Mouse (Mus musculus) hindbrain, embryonic 14.5 days (tissue): ENCODE results near the gene Lcorl. TPM values are rescaled to one million over a fixed set of nuclear protein-coding genes. Genes with fewer than 3 reads are reported as not detected.
"Not testable (repeated sequence)": the region's sequence is repeated elsewhere in the genome, so short reads cannot be mapped to it uniquely, and the experiment has no call there.

Experiments used
- ATAC-seq: fragments of 200-750 bp; cut with Nextera tagmentation; 2 replicates; pipeline ENCODE4 v1.8.0; 2017; ENCODE audit warnings: moderate number of reproducible peaks, mild to moderate bottlenecking, moderate TSS enrichment, moderate library complexity; ENCODE audit not compliant: low FRiP score
- DNase-seq: peaks from one replicate; pipeline ENCODE4 v3.0.0-alpha.2; 2015; ENCODE audit warnings: low spot score
- H3K27ac ChIP-seq: fragments of 300-500 bp; sonication (generic); 2 replicates; pipeline ENCODE4 v1.5.1; 2014; ENCODE audit warnings: mild to moderate bottlenecking, moderate library complexity
- H3K27me3 ChIP-seq: fragments of 300-500 bp; sonication (generic); 2 replicates; pipeline ENCODE4 v1.6.1; 2014; ENCODE audit warnings: mild to moderate bottlenecking, low read length, mixed read lengths; ENCODE audit not compliant: control insufficient read depth, insufficient read depth
- H3K36me3 ChIP-seq: fragments of 300-500 bp; sonication (generic); replicated peaks from 2 replicates; pipeline ENCODE4 v1.6.1; 2014; ENCODE audit not compliant: control insufficient read depth, insufficient read depth
- H3K4me1 ChIP-seq: fragments of 300-500 bp; sonication (generic); replicated peaks from 2 replicates; pipeline ENCODE4 v1.6.1; 2014; ENCODE audit warnings: antibody characterized with exemption, low read length, mixed read lengths; ENCODE audit not compliant: control insufficient read depth, insufficient read depth
- H3K4me2 ChIP-seq: fragments of 300-500 bp; sonication (generic); replicated peaks from 2 replicates; pipeline ENCODE4 v1.6.1; 2014; ENCODE audit warnings: mild to moderate bottlenecking, moderate library complexity
- H3K4me3 ChIP-seq: fragments of 300-500 bp; sonication (generic); replicated peaks from 2 replicates; pipeline ENCODE4 v1.5.1; 2014; ENCODE audit warnings: mild to moderate bottlenecking, low read length
- H3K9ac ChIP-seq: fragments of 300-500 bp; sonication (generic); 2 replicates; pipeline ENCODE4 v1.6.1; 2014
- H3K9me3 ChIP-seq: fragments of 300-500 bp; sonication (generic); 2 replicates; pipeline ENCODE4 v1.6.1; 2016; ENCODE audit warnings: low read length; ENCODE audit not compliant: control insufficient read depth
- WGBS: fragments of 180-500 bp; shearing (Covaris S2); extraction: QIAGEN DNeasy Blood & Tissue Kit; methylation state at CpG from one replicate; pipeline ENCODE4 v1.1.7; 2014; 5-methylcytosine and 5-hydroxymethylcytosine counted together
- polyA plus RNA-seq: library from polyadenylated mRNA; unstranded; fragments of >200 nt; fragmentation: Nextera tagmentation; extraction: Ambion mirVana; gene quantifications from 2 replicates; pipeline ENCODE4 v1.2.1, GENCODE M21; 2014

The Lcorl gene
- polyA plus RNA-seq, 1 experiment from 2014 or later, result 62.9 TPM

- H3K27me3 ChIP-seq, result no peaks in the 10 kb centered on the region
- peak overlapping the region; percentile 45; the same call in 1 of the 2 replicates for H3K27ac ChIP-seq
- no peaks in the 10 kb centered on the region for H3K36me3 ChIP-seq
- 0% methylated on average over 3 of the region's 3 CpGs for WGBS
- H3K9me3 ChIP-seq, result no peaks in the 10 kb centered on the region
- H3K4me2 ChIP-seq, result peak overlapping the region; percentile 81
- H3K4me3 ChIP-seq, result peak overlapping the region; percentile 77
- ATAC-seq, result no peak
- peaks cover 6% of the 10 kb centered on the region for H3K4me1 ChIP-seq
- H3K9ac ChIP-seq, result peak overlapping the region; percentile 78
- peak; percentile 33 for DNase-seq
Measured at GRCm38 (mm10) chr5:45668831-45669230, 188.6 kb downstream of the Lcorl start.

DNA sequence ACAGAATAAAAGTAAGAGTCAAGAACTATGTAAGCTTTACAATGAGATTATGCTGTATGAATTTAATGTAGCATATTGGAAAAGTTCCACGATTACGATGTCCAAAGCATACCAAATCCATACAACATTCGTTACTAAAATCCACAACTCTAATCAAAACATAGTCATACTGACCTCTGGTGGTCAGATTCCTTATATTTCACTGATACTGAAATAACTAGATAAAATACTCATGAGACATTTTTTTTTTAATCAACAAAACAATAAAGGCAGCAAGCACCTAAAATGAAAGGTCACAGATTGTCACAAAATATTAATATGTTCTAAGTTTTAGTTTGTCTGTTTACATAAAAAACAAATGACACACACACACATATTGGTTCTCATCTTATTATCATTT is 189.1 kb downstream of the Lcorl start:
- Histone ChIP-seq H3K36me3 (no peaks in the 10 kb centered on the region), H3K4me3 (peak overlapping the region; percentile 77; the same call in 1 of the 2 replicates)
- DNase-seq, result peak; percentile 83

GRCm38 (mm10) chr5:45658406-45658805 is 199.0 kb downstream of the Lcorl start:
- not testable (repeated sequence) for H3K27me3 ChIP-seq, ATAC-seq, H3K4me2 ChIP-seq, H3K9me3 ChIP-seq, H3K9ac ChIP-seq, H3K4me3 ChIP-seq, H3K4me1 ChIP-seq, DNase-seq, H3K27ac ChIP-seq, H3K36me3 ChIP-seq
- WGBS, result 95% methylated on average over 13 of the region's 13 CpGs

More for the DNA sequence above, 189.1 kb downstream of the Lcorl start:
- H3K27me3 ChIP-seq, result no peaks in the 10 kb centered on the region
- H3K4me2 ChIP-seq, result peak overlapping the region; percentile 81; the same call in 1 of the 2 replicates
- no peak for ATAC-seq
- no peaks in the 10 kb centered on the region for H3K9me3 ChIP-seq
- no peak overlapping the region for H3K27ac ChIP-seq
- peaks cover 6% of the 10 kb centered on the region for H3K4me1 ChIP-seq
- 34% methylated on average over 3 of the region's 3 CpGs for WGBS
- no peak overlapping the region for H3K9ac ChIP-seq

DNA sequence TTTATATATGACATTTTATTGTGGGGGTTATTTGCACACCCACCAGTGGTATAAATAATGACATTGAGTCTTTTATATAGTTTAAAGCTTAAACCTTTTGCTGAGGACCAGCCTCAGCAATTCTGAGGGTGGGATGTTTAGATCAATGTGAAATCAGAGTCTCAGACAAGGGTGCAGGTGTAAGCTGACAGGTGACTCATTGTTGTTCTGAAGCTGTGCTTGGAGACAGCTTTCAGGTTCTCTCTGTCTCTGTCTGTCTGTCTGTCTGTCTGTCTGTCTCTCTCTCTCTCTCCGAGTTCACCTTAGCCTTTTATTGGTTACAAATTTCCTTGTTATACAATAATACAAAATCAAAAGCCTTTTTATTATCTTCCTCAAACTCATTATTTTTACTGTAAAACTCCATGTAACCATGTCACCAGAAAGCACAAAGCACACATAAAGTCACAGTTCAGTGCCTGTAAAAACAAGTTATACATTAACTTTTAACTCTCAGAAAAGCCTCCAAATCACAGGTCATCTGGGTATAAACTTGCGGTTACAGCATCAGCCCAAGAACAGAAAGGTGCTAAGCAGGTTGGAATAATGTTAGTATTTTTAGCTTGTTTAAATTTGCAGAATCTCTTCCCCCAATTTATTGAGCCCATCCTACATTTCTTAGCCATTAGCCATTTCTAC is 206.2 kb downstream of the Lcorl start:
- Histone ChIP-seq H3K9me3 (no peaks in the 10 kb centered on the region), H3K4me1 (no peaks in the 10 kb centered on the region), H3K27me3 (no peaks in the 10 kb centered on the region), H3K27ac (no peak overlapping the region), H3K36me3 (no peaks in the 10 kb centered on the region), H3K9ac (no peak overlapping the region), H3K4me2 (no peak overlapping the region), H3K4me3 (no peak overlapping the region)
- ATAC-seq (no peak), DNase-seq (no peak)
- 97% methylated on average over 2 of the region's 2 CpGs for WGBS

Other genes starting within 250 kb of the Lcorl start
- gene Fam184b, start 218.0 kb downstream of the Lcorl start, polyA plus RNA-seq, result 6.7 and 9.7 TPM in 2 replicates
- gene Ncapg, start 187.7 kb downstream of the Lcorl start, polyA plus RNA-seq, result 7.9 and 9.5 TPM in 2 replicates